Mouse (Mus musculus): ENCODE measurements around the gene Syt16. TPM values are rescaled to one million over a fixed set of nuclear protein-coding genes. Genes with fewer than 3 reads are reported as not detected.

Gene Syt16
- total RNA-seq (2012; rRNA removed), result 0.05 and 0.22 TPM in 2 replicates

DNA sequence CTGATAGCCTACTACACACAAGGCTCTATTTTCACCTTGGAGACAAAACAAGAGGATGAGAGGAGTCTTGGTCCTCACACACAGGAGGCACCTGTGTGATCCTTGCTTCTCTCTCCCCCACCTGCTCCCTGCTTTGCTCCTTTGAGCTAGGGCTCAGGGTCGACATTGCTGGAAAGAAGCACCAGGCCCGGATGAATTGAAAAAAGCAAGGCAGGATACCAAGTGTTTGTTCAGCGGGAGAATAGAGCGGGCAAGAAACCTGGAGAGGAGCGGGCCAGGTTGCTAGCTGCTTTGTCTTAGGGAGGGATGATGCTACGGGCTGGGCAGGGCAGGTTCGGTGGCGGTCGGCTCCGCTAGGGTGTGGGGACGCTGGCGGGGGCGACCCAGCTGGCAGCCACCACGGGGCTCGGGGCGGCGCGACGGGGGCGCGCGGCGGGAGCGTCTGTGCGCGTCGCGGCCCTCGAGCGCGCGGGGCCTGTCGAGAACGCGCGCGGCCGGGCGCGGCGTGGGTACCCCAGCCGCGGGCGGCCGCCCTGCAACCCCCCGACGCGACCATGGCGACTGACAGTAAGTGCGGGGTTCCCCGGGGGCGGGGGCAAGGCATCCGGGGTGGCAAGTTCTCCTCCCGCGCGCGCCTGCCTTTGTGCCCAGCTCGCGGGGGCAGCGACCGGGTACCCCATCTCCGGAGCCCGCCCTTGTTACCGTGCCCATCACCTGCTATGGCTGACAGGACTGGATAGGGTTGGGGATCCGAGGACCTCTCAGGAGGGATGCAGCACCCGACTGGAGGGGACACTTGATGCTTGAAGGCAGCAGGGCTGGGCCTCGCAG is at the start of gene Syt16:
TSS of gene Syt16 (plus strand) at position 365 of the 831 bp plus-strand sequence.
- Histone ChIP-seq H3K27ac (ENCODE audit: insufficient read depth, low read depth, low read length, poor library complexity, severe bottlenecking) (no peak within 1 kb of the TSS), H3K9ac (ENCODE audit: insufficient read depth, low read depth, low read length, poor library complexity, severe bottlenecking) (peak within 1 kb of the TSS; percentile 36; the same call in 1 of the 2 replicates), H3K4me1 (ENCODE audit: control insufficient read depth in 2 of 2, insufficient read depth in 2 of 2, low read length in 2 of 2, poor library complexity in 1 of 2) (no peaks in the 10 kb centered on the region), H3K9me3 (ENCODE audit: control insufficient read depth, insufficient read depth, low read depth, low read length) (no peaks in the 10 kb centered on the region), H3K4me3 (ENCODE audit: insufficient read depth in 1 of 2, low read depth in 1 of 2, low read length in 2 of 2, poor library complexity in 1 of 2, severe bottlenecking in 1 of 2) (peak within 1 kb of the TSS; percentile 67 to 70), H3K36me3 (ENCODE audit: control insufficient read depth, insufficient read depth, low read length, poor library complexity, severe bottlenecking) (no peaks in the 10 kb centered on the region)
- TF ChIP-seq ZNF384 (IDR thresholded peaks at IDR 0.05; ENCODE audit: low read depth, low read length) (no peak), CHD2 (IDR thresholded peaks at IDR 0.05; ENCODE audit: low read depth, low read length) (no peak), MAFK (IDR thresholded peaks at IDR 0.05; ENCODE audit: insufficient read depth, low read depth, low read length) (no peak), HCFC1 (IDR thresholded peaks at IDR 0.05; ENCODE audit: borderline replicate concordance, insufficient read depth, low read length) (no peak), ZC3H11A (IDR thresholded peaks at IDR 0.05; ENCODE audit: borderline replicate concordance, low read depth, low read length) (no peak)
- in situ Hi-C loops (cut with MboI; ENCODE audit: low sequenced_read_pairs in 2 of 2, unreplicated experiment in 2 of 2), result no loop called here
- DNase-seq (ENCODE audit: low read depth, low spot score), result no peak

DNA sequence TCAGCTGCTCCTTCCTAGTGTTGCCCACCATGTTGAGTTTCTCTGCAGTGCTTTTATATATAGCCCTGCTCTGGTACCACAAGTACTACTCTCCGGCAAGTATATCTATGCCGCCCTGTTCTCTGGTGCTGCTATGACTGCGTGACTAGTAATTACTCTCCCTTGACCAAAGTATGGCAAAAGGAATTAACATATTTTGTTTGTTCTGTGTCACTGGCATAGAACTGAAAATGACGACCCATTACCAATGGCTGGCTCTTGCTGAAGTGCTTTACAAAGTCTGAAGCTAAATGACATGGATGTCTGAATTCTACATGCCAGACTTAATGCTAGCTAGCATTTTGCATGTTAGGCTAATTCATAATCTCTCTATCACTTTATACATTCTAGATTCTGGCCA is 49.0 kb upstream of the Syt16 start:
- in situ Hi-C loops (cut with MboI; ENCODE audit: low sequenced_read_pairs in 2 of 2, unreplicated experiment in 2 of 2), result no loop called here
- TF ChIP-seq ZC3H11A (IDR thresholded peaks at IDR 0.05; ENCODE audit: borderline replicate concordance, low read depth, low read length) (no peak), ZNF384 (IDR thresholded peaks at IDR 0.05; ENCODE audit: low read depth, low read length) (no peak), HCFC1 (IDR thresholded peaks at IDR 0.05; ENCODE audit: borderline replicate concordance, insufficient read depth, low read length) (no peak), CHD2 (IDR thresholded peaks at IDR 0.05; ENCODE audit: low read depth, low read length) (no peak), MAFK (IDR thresholded peaks at IDR 0.05; ENCODE audit: insufficient read depth, low read depth, low read length) (no peak)
- DNase-seq (ENCODE audit: low read depth, low spot score), result no peak
- Histone ChIP-seq H3K9me3 (ENCODE audit: control insufficient read depth, insufficient read depth, low read depth, low read length) (no peaks in the 10 kb centered on the region), H3K4me1 (ENCODE audit: control insufficient read depth in 2 of 2, insufficient read depth in 2 of 2, low read length in 2 of 2, poor library complexity in 1 of 2) (no peaks in the 10 kb centered on the region), H3K9ac (ENCODE audit: insufficient read depth, low read depth, low read length, poor library complexity, severe bottlenecking) (no peak overlapping the region), H3K27ac (ENCODE audit: insufficient read depth, low read depth, low read length, poor library complexity, severe bottlenecking) (no peak overlapping the region), H3K36me3 (ENCODE audit: control insufficient read depth, insufficient read depth, low read length, poor library complexity, severe bottlenecking) (peaks cover 5% of the 10 kb centered on the region; the same call in 1 of the 2 replicates), H3K4me3 (ENCODE audit: insufficient read depth in 1 of 2, low read depth in 1 of 2, low read length in 2 of 2, poor library complexity in 1 of 2, severe bottlenecking in 1 of 2) (peak overlapping the region; percentile 15 to 63; a peak in 2 of 4 replicates)

DNA sequence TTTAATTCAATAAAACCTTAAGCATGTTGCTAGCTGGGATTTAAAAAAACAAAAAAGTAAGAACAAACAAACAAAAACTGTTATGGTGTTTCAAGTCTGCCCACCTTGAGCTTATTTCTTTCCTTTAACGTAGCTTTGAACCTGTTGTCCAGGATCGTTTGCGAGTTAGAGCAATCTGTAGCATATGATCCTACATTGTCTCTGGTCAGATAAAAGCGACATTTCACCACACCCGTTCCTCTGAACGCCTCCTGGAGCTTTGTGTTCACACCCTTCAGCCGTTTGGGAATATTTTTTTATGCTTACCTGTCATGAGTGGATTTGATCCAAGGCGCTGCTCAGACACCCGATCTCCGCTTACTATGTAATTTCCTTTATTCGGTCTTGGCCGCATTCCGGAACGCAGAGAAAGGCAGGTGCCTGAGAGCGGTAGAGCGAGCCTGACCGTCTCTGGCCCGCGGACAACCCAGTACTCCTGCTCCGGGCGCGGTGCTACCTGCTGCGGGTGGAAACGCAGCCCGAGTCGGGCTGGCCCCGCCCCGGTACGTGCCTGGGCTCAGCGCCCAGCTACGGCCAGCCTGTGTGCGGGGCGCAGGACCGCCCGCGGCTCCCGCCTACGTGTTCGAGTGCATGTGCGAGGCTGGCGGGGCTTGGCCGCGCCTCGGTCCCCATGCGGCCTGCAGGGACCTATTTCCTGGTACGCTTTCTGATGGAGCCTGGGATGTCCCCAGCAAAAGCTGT is 48.0 kb upstream of the Syt16 start:
- Histone ChIP-seq H3K27ac (ENCODE audit: insufficient read depth, low read depth, low read length, poor library complexity, severe bottlenecking) (no peak overlapping the region), H3K9me3 (ENCODE audit: control insufficient read depth, insufficient read depth, low read depth, low read length) (no peaks in the 10 kb centered on the region), H3K4me1 (ENCODE audit: control insufficient read depth in 2 of 2, insufficient read depth in 2 of 2, low read length in 2 of 2, poor library complexity in 1 of 2) (no peaks in the 10 kb centered on the region), H3K9ac (ENCODE audit: insufficient read depth, low read depth, low read length, poor library complexity, severe bottlenecking) (peak overlapping the region; percentile 77), H3K36me3 (ENCODE audit: control insufficient read depth, insufficient read depth, low read length, poor library complexity, severe bottlenecking) (peaks cover 3% of the 10 kb centered on the region; the same call in 1 of the 2 replicates), H3K4me3 (ENCODE audit: insufficient read depth in 1 of 2, low read depth in 1 of 2, low read length in 2 of 2, poor library complexity in 1 of 2, severe bottlenecking in 1 of 2) (peak overlapping the region; percentile 63 to 69)
- DNase-seq (ENCODE audit: low read depth, low spot score), result no peak
- in situ Hi-C loops (cut with MboI; ENCODE audit: low sequenced_read_pairs in 2 of 2, unreplicated experiment in 2 of 2), result no loop called here
- TF ChIP-seq ZC3H11A (IDR thresholded peaks at IDR 0.05; ENCODE audit: borderline replicate concordance, low read depth, low read length) (no peak), HCFC1 (IDR thresholded peaks at IDR 0.05; ENCODE audit: borderline replicate concordance, insufficient read depth, low read length) (no peak), MAFK (IDR thresholded peaks at IDR 0.05; ENCODE audit: insufficient read depth, low read depth, low read length) (no peak), ZNF384 (IDR thresholded peaks at IDR 0.05; ENCODE audit: low read depth, low read length) (no peak), CHD2 (IDR thresholded peaks at IDR 0.05; ENCODE audit: low read depth, low read length) (no peak)

GRCm38 (mm10) chr12:73952879-73953278 is 44.6 kb upstream of the Syt16 start:
- H3K4me1 ChIP-seq (ENCODE audit: control insufficient read depth in 2 of 2, insufficient read depth in 2 of 2, low read length in 2 of 2, poor library complexity in 1 of 2), result no peaks in the 10 kb centered on the region
- H3K9me3 ChIP-seq (ENCODE audit: control insufficient read depth, insufficient read depth, low read depth, low read length), result no peaks in the 10 kb centered on the region
- 0 out of 2 replicates have a peak overlapping the region, but pooled peaks have one; percentile 0 for H3K9ac ChIP-seq (ENCODE audit: insufficient read depth, low read depth, low read length, poor library complexity, severe bottlenecking)
- H3K4me3 ChIP-seq (ENCODE audit: insufficient read depth in 1 of 2, low read depth in 1 of 2, low read length in 2 of 2, poor library complexity in 1 of 2, severe bottlenecking in 1 of 2), result peak overlapping the region in 1 of 2 experiments; percentile 34; a peak in 2 of 4 replicates
- no peaks in the 10 kb centered on the region for H3K36me3 ChIP-seq (ENCODE audit: control insufficient read depth, insufficient read depth, low read length, poor library complexity, severe bottlenecking)
- in situ Hi-C loops (cut with MboI; ENCODE audit: low sequenced_read_pairs in 2 of 2, unreplicated experiment in 2 of 2), result no loop called here
- no peak overlapping the region for H3K27ac ChIP-seq (ENCODE audit: insufficient read depth, low read depth, low read length, poor library complexity, severe bottlenecking)
- DNase-seq (ENCODE audit: low read depth, low spot score), result no peak
- no peak for TF ChIP-seq ZC3H11A (IDR thresholded peaks at IDR 0.05; ENCODE audit: borderline replicate concordance, low read depth, low read length)
- TF ChIP-seq CHD2 (IDR thresholded peaks at IDR 0.05; ENCODE audit: low read depth, low read length), result no peak
- TF ChIP-seq MAFK (IDR thresholded peaks at IDR 0.05; ENCODE audit: insufficient read depth, low read depth, low read length), result no peak
- 0 out of 2 replicates have a peak, but pooled peaks have one; percentile 21 for TF ChIP-seq ZNF384 (IDR thresholded peaks at IDR 0.05; ENCODE audit: low read depth, low read length)
